Mouse (Mus musculus) neural tube, embryonic 13.5 days (tissue): ENCODE data around the gene Tcap. TPM values are rescaled to one million over a fixed set of nuclear protein-coding genes. Genes with fewer than 3 reads are reported as not detected.
A peak's percentile ranks its signal among the peaks of the same experiment; 100 is the strongest.

ENCODE experiments used
- ATAC-seq: fragments of 200-750 bp; cut with Nextera tagmentation; 2 replicates; pipeline ENCODE4 v1.8.0; 2017; ENCODE audit warnings: low read depth, mild to moderate bottlenecking, moderate TSS enrichment, moderate library complexity
- H3K27ac ChIP-seq: fragments of 300-500 bp; sonication (generic); replicated peaks from 2 replicates; pipeline ENCODE4 v1.5.1; 2015; ENCODE audit warnings: moderate library complexity, mild to moderate bottlenecking, inconsistent platforms
- H3K27me3 ChIP-seq: fragments of 300-500 bp; sonication (generic); 2 replicates; pipeline ENCODE4 v1.6.1; 2015; ENCODE audit warnings: mild to moderate bottlenecking, inconsistent platforms
- H3K36me3 ChIP-seq: fragments of 300-500 bp; sonication (generic); 2 replicates; pipeline ENCODE4 v1.6.1; 2015; ENCODE audit warnings: mild to moderate bottlenecking, inconsistent platforms
- H3K4me1 ChIP-seq: fragments of 300-500 bp; sonication (generic); replicated peaks from 2 replicates; pipeline ENCODE4 v1.6.1; 2015; ENCODE audit warnings: inconsistent platforms
- H3K4me2 ChIP-seq: fragments of 300-500 bp; sonication (generic); 2 replicates; pipeline ENCODE4 v1.6.1; 2015; ENCODE audit warnings: inconsistent platforms, mild to moderate bottlenecking, moderate library complexity
- H3K4me3 ChIP-seq: fragments of 300-500 bp; sonication (generic); 2 replicates; pipeline ENCODE4 v1.5.1; 2015; ENCODE audit warnings: mild to moderate bottlenecking, inconsistent platforms
- H3K9ac ChIP-seq: fragments of 300-500 bp; sonication (generic); 2 replicates; pipeline ENCODE4 v1.6.1; 2015; ENCODE audit warnings: moderate library complexity, mild to moderate bottlenecking, inconsistent platforms
- H3K9me3 ChIP-seq: fragments of 300-500 bp; sonication (generic); 2 replicates; pipeline ENCODE4 v1.6.1; 2016; ENCODE audit warnings: inconsistent platforms
- WGBS: fragments of 180-500 bp; shearing (Covaris S2); methylation state at CpG from one replicate; pipeline ENCODE4 v1.1.7; 2015; 5-methylcytosine and 5-hydroxymethylcytosine counted together
- polyA plus RNA-seq: library from polyadenylated mRNA; unstranded; fragments of >200 nt; fragmentation: Nextera tagmentation; extraction: Ambion mirVana; gene quantifications from 2 replicates; pipeline ENCODE4 v1.2.1, GENCODE M21; 2015

The Tcap gene
- polyA plus RNA-seq, result 0.42 and 2.1 TPM in 2 replicates

- no peak for ATAC-seq
- Histone ChIP-seq H3K36me3 (peaks cover 27% of the 10 kb centered on the region), H3K4me3 (no peak within 1 kb of the TSS), H3K27me3 (peaks cover 46% of the 10 kb centered on the region), H3K4me2 (no peak within 1 kb of the TSS), H3K9ac (no peak within 1 kb of the TSS), H3K27ac (no peak within 1 kb of the TSS), H3K4me1 (no peaks in the 10 kb centered on the region; the same call in 1 of the 2 replicates), H3K9me3 (no peaks in the 10 kb centered on the region)
- 65% methylated on average over 14 of the region's 14 CpGs for WGBS
These were observed at the start of gene Tcap for GRCm38 (mm10) chr11:98383261-98384030. Gene Tcap, plus strand, starts transcription at chr11:98383811.

GRCm38 (mm10) chr11:98333981-98334741 is 49.5 kb upstream of the Tcap start:
- Histone ChIP-seq H3K27ac (peak overlapping the region; percentile 81), H3K9ac (peak overlapping the region; percentile 60), H3K4me3 (peak overlapping the region; percentile 30), H3K4me1 (peaks cover 50% of the 10 kb centered on the region), H3K9me3 (no peaks in the 10 kb centered on the region), H3K27me3 (peaks cover 99% of the 10 kb centered on the region), H3K4me2 (peak overlapping the region; percentile 57), H3K36me3 (no peaks in the 10 kb centered on the region)
- 2% methylated on average over 40 of the region's 41 CpGs for WGBS
- ATAC-seq, result peak; percentile 34

DNA sequence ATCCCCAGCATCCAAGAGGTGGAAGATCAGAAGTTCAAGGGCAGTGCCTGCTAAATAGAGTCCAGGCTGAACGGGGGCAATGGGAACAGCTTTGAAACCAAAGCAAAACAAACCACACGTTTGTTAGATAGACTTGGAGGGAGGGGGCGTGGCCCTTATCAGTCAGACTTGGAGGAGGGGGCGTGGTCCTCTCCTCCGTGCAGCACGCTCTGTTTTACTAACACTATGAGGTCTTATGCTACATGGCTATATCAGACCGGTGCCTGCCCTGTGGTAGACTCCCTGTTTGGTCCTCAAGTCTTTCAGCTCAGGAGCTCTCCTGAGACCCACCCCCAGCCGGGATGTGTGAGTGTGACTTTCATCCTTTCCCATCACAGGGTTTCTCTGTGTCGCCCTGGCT is 48.4 kb upstream of the Tcap start:
- H3K9me3 ChIP-seq, result no peaks in the 10 kb centered on the region
- no peak overlapping the region for H3K27ac ChIP-seq
- H3K4me2 ChIP-seq, result no peak overlapping the region
- WGBS, result 8% methylated on average over 9 of the region's 9 CpGs
- no peak overlapping the region for H3K4me3 ChIP-seq
- peaks cover 99% of the 10 kb centered on the region for H3K27me3 ChIP-seq
- no peak overlapping the region for H3K9ac ChIP-seq
- ATAC-seq, result no peak
- H3K36me3 ChIP-seq, result no peaks in the 10 kb centered on the region
- H3K4me1 ChIP-seq, result peaks cover 50% of the 10 kb centered on the region

GRCm38 (mm10) chr11:98336245-98337107 is 47.1 kb upstream of the Tcap start:
- H3K27me3 ChIP-seq, result peaks cover 97% of the 10 kb centered on the region
- WGBS, result 15% methylated on average over 13 of the region's 13 CpGs
- no peaks in the 10 kb centered on the region for H3K9me3 ChIP-seq
- H3K27ac ChIP-seq, result no peak overlapping the region
- no peaks in the 10 kb centered on the region for H3K36me3 ChIP-seq
- H3K4me3 ChIP-seq, result no peak overlapping the region
- ATAC-seq, result no peak
- H3K4me1 ChIP-seq, result peaks cover 55% of the 10 kb centered on the region
- H3K9ac ChIP-seq, result no peak overlapping the region
- H3K4me2 ChIP-seq, result no peak overlapping the region

GRCm38 (mm10) chr11:98338507-98338961 is 45.1 kb upstream of the Tcap start:
- Histone ChIP-seq H3K9me3 (no peaks in the 10 kb centered on the region), H3K27me3 (peaks cover 89% of the 10 kb centered on the region), H3K27ac (peak overlapping the region; percentile 97), H3K4me2 (peak overlapping the region; percentile 82), H3K36me3 (no peaks in the 10 kb centered on the region), H3K9ac (peak overlapping the region; percentile 79), H3K4me1 (peaks cover 67% of the 10 kb centered on the region), H3K4me3 (peak overlapping the region; percentile 49)
- peak; percentile 40; the same call in 1 of the 2 replicates for ATAC-seq
- under 1% methylated on average over 56 of the region's 57 CpGs for WGBS

GRCm38 (mm10) chr11:98339071-98339501 is 44.5 kb upstream of the Tcap start:
- H3K9me3 ChIP-seq, result no peaks in the 10 kb centered on the region
- peak overlapping the region; percentile 82 for H3K4me2 ChIP-seq
- under 1% methylated on average over 19 of the region's 19 CpGs for WGBS
- peak; percentile 25; the same call in 1 of the 2 replicates for ATAC-seq
- H3K4me1 ChIP-seq, result peaks cover 62% of the 10 kb centered on the region
- peak overlapping the region; percentile 49 for H3K4me3 ChIP-seq
- peak overlapping the region; percentile 79 for H3K9ac ChIP-seq
- H3K36me3 ChIP-seq, result no peaks in the 10 kb centered on the region
- peaks cover 89% of the 10 kb centered on the region for H3K27me3 ChIP-seq
- H3K27ac ChIP-seq, result peak overlapping the region; percentile 97

- H3K27ac ChIP-seq, result peak overlapping the region; percentile 97
- no peaks in the 10 kb centered on the region for H3K36me3 ChIP-seq
- no peaks in the 10 kb centered on the region for H3K9me3 ChIP-seq
- H3K4me3 ChIP-seq, result peak overlapping the region; percentile 49
- peaks cover 55% of the 10 kb centered on the region for H3K4me1 ChIP-seq
- peaks cover 88% of the 10 kb centered on the region for H3K27me3 ChIP-seq
- H3K4me2 ChIP-seq, result peak overlapping the region; percentile 82
- peak overlapping the region; percentile 79 for H3K9ac ChIP-seq
- 2% methylated on average over 11 of the region's 11 CpGs for WGBS
- peak; percentile 19; the same call in 1 of the 2 replicates for ATAC-seq
These were observed 43.8 kb upstream of the Tcap start for GRCm38 (mm10) chr11:98339679-98340287.

DNA sequence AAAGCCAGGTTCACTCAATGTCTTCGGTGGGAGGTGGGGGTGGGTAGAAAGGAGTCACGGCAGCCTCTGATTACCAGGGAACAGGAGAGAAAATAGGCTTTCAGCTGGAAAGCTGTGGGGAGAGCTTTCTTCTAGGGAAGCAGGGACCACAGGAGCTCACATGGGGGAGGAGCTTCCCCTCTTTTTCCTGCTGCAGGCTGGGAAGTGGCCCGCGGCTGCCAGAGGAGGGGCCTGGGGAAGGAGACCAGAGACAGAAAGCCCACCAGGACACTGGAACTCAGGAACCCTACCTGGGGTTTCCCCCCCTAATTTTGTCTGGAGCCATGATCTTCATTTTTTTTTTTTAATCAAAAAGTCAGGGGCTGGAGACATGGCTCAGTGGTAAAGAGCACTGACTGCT is 43.0 kb upstream of the Tcap start:
- WGBS, result 9% methylated on average over 4 of the region's 4 CpGs
- Histone ChIP-seq H3K27me3 (peaks cover 87% of the 10 kb centered on the region), H3K9ac (no peak overlapping the region), H3K4me3 (no peak overlapping the region), H3K9me3 (no peaks in the 10 kb centered on the region), H3K36me3 (no peaks in the 10 kb centered on the region), H3K4me1 (peaks cover 52% of the 10 kb centered on the region), H3K4me2 (no peak overlapping the region), H3K27ac (peak overlapping the region; percentile 97)
- no peak for ATAC-seq

DNA sequence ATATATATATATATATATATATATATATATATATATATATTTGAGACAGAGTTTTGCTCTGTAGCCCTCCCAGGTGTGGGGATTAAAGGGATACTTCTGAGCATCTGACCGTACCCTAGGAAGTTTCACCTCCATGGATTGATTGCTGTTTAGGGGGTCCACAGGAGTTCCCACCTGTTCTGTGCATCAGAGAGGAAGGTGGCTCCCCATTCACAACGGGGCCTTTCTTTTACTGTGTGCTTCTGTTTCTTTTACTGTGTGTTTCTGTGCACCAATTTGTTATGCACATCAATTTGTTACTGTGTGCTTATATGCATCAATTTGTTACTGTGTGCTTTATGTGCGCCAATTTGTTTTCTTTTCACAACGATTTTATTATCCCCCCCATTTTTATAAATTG is 42.4 kb upstream of the Tcap start:
- peaks cover 86% of the 10 kb centered on the region for H3K27me3 ChIP-seq
- no peak for ATAC-seq
- WGBS, result 49% methylated on average over 4 of the region's 4 CpGs

DNA sequence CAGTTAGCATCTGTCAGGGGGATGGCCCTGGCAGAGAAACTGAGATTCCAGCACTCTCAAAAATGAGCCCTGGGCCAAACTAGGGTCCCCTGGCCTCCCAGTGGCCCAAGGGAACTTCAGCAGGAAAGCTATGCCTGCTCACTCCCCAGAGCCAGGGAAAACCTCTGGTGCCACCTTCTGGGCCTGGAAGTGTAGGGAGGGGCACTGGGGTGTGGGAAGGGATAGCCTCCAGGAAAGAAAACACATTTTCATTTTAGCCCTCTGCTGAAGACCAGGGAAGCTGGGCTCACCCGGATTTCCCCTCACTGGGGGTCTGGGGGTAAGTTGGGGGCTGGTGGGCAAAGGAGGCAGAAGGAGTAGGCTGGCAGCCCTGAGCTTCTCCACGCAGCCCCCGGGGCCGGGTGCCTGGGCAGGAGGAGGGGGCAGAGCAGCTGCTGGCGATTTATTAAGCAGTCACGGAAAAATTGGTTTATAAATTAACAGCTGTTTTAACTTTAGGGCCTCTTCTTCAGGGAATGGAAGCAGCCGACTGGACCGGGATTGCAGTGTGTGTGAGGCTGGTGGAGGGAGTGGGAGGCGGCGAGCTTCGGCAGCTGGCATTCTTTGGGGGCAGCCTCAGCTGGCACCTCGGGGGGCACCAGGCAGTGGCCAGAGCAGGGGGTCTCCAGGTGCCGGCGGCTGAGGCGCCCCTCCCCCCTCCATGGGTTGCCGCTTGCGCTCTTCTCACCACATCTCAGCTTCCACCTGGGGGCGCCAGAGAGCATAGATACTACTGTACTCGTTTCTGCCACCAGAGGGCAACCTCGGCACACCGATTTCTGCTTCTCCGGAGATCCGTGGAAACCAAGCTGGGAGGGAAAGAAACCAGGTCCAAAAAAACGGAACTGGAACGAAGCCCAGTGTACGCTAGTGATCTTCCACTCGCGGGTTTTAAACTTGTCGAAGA is 41.3 kb upstream of the Tcap start:
- Histone ChIP-seq H3K4me1 (peaks cover 51% of the 10 kb centered on the region), H3K4me2 (peak overlapping the region; percentile 51), H3K27ac (peak overlapping the region; percentile 74), H3K4me3 (peak overlapping the region; percentile 21), H3K36me3 (no peaks in the 10 kb centered on the region), H3K9me3 (no peaks in the 10 kb centered on the region), H3K27me3 (peaks cover 86% of the 10 kb centered on the region), H3K9ac (no peak overlapping the region)
- ATAC-seq, result peak; percentile 54
- WGBS, result 1% methylated on average over 29 of the region's 29 CpGs

More for the DNA sequence above, 42.4 kb upstream of the Tcap start:
- Histone ChIP-seq H3K4me1 (peaks cover 51% of the 10 kb centered on the region), H3K9ac (no peak overlapping the region), H3K9me3 (no peaks in the 10 kb centered on the region), H3K4me3 (no peak overlapping the region), H3K27ac (no peak overlapping the region), H3K4me2 (no peak overlapping the region), H3K36me3 (no peaks in the 10 kb centered on the region)
